Mouse (Mus musculus) urinary bladder, adult 2 months (tissue): ENCODE data around the gene Pip4k2a. TPM values are rescaled to one million over a fixed set of nuclear protein-coding genes. Genes with fewer than 3 reads are reported as not detected.
"Not testable (repeated sequence)": the region's sequence is repeated elsewhere in the genome, so short reads cannot be mapped to it uniquely, and the experiment has no call there.

Source experiments
- DNase-seq: peaks from one replicate; pipeline ENCODE4 v3.0.0; 2022; ENCODE audit warnings: low spot score
- polyA plus RNA-seq: library from polyadenylated mRNA; depleted of rRNA; stranded (reverse); fragments of >200 nt; gene quantifications from 2 replicates; pipeline ENCODE4 v1.2.3, GENCODE M21; 2012

The Pip4k2a gene
- polyA plus RNA-seq, 1 experiment = 16.8 TPM

DNA sequence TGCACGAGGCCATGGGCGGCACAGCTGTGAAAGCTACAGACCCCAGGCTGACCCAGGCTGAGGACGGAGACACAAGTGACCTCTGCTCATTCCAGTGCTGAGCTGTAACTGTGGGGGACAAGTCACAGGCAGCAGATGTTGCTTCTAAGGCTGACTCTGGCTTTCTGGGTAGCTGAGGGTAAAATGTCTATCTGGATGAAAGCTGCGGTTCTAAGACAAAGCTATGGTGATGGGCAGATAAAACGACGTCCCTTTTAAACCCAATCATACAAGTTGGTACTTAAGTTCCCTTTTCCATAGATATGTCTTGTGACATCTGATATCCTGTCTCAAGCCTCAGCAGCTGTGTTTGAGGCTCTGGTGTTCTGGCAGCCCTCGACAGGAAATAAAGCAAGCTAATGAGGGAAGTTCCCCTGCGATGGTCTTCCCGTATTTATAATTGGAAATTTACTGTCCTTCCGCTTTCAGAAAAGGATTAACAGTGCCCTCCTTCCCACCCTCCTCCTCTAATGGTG is 100.1 kb downstream of the Pip4k2a start:
- no peak for DNase-seq

DNA sequence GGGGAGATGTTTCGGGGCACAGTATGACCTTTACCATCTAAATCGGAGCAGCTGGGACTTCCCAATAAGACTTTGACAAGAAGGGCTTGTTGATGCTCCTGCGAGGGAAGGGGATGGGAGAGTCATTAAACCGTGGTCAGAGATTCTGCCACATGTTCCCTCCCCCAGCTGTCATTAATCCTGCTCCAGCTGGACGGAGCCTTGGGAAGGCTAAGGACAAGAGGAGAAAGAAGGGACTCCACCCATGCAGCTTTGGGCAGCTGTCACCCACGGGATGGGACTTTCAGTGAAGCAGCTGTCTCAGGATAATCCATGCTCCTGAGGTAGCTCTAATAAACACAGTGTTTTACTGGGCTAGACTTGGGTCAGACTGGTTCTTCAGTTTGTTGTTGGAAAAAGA is 101.9 kb downstream of the Pip4k2a start:
- no peak for DNase-seq

DNA sequence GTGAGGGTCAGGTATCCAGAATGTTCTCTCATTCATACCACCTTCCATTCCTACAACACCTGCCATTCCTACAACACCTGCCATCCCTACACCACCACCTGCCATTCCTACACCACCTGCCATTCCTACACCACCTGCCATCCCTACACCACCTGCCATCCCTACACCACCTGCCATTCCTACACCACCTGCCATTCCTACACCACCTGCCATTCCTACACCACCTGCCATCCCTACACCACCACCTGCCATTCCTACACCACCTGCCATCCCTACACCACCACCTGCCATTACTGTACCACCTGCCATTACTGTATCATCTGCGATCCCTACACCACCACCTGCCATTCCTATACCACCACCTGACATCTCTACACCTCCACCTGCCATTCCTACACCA is 104.6 kb downstream of the Pip4k2a start:
- DNase-seq = not testable (repeated sequence)

DNA sequence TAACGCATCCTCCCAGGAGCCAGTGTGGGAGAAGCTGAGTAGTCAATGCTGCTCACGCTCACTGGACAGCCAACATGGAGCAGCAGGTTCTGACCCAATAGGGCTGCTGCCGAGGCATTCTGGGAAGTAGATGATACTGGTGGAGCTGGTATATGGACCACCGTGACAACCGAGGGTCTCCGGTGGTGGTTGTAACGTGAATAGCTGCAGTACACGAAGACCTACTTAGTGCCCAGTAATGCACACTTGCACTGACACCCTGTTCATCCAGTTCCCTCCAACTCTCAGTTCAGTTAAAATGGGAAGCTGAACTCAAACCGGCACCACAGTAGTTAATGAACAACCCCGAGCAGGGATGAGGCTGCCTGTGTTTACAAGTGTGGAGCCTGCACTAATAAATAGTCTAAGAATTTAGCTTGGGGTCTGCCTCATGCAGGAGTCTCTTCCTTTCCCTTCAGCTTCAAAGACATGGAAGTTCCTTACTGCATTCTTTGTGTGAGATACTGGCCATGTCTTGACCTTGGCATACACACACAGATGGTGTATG is 105.9 kb downstream of the Pip4k2a start:
- no peak for DNase-seq

DNA sequence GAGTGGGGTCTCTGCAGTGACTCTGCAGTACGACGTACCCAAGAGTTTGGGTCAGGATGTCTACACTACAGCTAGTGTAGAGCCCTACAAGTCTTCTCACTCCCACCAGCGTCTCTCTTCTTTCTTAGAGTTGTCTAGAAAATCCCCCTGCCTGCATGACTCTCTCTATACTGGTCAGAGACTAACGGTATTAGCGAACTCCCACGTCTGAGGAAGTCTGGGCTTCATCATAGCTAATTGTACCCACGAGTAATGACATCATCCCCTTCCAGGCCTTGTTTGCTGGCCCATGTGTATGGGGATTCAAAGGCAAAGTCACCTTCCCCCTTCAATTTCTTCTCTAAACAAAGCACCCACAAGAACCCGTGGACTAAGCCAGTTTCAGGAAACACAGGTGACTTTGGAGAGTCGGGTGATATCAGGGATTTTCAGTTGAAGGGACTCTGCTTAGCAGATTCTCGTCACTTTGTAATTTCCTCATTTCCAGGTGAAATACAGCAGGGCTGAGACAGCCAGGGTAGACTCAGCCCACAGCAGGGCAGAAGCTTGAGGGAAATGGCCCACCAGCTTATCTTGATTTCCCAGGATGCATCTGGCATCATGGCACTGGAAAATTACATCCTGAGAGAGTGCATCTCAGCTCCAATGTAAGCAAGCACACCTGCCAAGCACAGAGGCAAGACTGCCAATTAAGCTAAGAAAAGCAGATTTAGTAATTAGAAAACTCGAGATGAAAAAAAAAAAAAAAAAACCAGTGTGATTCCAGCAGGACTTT is 107.5 kb downstream of the Pip4k2a start:
- no peak for DNase-seq

DNA sequence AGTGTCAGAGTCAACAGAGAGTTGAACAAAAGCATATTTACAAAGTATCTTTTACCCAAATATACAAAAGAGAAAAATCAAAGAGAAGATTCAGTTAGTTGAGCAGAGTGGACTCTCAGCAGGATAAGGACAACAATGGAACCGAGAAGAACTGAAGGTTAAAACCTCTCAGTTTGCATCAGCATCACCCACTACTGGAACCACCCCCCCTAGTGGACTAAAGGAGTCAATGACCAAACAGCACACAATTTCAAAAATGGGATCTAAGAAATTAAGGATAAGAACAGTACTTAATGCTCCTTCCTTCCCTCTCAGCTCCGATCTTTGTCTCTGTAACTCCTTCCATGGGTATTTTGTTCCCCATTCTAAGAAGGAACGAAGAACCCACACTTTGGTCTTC is 113.6 kb downstream of the Pip4k2a start:
- no peak for DNase-seq

- DNase-seq = no peak
Measured at GRCm38 (mm10) chr2:18874626-18875025, 123.3 kb downstream of the Pip4k2a start.

DNA sequence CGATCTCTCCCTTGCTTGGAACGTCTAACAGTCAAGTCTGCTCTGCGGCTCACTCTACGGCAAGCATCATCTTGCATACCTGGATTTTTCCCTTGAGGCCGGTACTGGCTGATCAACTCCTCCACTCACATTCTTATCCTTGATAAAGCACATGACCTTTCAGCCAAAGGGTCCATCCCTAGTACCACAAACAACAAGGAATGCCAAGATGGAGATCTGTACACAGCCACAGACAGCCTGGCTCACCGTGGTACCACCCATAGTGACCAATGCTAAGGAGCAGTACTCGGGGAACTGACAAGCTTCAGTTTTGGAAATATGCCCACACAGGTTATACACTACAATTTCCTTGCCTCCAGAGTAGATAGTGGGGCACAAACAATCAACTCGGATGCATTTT is 123.9 kb downstream of the Pip4k2a start:
- no peak for DNase-seq

DNA sequence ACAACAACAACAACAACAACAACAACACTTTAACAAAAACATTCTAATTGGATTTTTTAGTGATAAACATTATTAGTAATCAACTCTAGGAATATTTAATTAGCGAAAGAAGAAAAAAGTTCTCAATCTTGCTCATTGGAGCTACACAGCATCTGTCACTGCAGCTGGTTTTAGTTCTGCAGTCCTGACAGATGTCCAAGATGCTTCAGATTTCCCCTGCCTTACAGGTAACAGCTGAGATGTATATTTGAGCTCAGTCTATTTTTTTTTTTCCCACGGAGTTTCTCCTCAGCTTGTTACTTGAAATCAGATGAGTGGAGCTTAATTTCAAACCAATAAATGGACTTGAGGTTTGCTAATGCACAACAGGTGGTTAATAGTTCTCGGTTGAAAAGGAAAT is 124.5 kb downstream of the Pip4k2a start:
- DNase-seq = no peak

DNA sequence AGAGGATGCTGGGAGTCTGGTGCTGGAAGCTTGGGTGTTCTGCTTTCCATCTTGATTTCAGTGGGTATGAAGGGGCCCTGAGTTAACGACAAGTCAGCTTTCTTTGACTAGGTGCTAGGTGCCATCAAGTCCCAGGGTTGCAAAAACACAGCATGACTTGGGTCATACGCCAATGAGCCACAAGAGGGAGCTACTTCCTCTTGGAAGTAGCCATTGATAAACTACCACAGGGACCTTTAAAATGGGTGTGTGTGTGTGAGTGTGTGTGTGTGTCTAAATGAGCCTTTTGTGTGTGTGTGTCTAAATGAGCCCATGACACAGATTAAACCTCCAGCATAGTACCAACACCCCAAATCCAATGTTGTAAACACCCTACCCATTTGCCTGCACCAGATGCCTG is 125.1 kb downstream of the Pip4k2a start:
- peak; percentile 31 for DNase-seq

DNA sequence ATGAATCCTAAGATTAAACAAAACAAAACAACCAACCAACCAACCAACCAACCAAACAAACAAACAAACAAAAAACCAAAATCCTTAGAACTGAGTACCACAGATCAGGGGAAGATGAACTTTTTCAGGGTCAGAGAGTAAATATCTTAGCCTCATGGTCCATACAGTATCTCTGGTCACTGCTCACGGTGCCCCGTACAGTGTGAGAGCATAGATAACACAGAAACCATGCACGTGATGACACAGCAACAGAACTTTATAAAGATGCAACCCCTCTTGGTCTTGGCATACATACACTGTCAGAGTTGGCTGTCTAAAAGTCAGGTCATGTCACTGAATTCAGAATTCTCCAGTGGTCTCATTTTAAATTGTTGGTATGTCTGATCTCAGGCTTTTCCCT is 126.8 kb downstream of the Pip4k2a start:
- DNase-seq = no peak

DNA sequence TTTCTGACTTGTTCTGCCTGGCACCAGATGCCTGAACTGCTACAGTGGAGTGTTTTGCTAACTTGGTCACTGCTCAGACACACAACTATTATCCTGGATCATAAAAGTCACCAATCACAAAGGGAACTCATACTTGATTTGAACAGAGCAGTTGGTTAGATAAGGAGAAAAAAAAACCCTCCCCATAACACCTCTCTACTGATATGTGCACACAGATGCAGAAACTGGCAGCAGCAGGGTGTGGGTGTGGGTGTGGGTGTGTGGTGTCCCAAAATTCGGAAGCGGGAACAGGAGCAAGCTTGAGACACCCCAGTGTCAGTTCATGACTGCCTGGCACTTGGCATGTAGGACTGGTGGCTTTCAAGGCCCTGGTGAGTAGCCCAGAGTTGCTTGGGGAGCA is 130.9 kb downstream of the Pip4k2a start:
- no peak for DNase-seq

- DNase-seq = no peak
Measured at GRCm38 (mm10) chr2:18864719-18865118, 133.2 kb downstream of the Pip4k2a start.

GRCm38 (mm10) chr2:18861607-18862158 is 136.2 kb downstream of the Pip4k2a start:
- no peak for DNase-seq

GRCm38 (mm10) chr2:18860686-18861085 is 137.2 kb downstream of the Pip4k2a start:
- no peak for DNase-seq

DNA sequence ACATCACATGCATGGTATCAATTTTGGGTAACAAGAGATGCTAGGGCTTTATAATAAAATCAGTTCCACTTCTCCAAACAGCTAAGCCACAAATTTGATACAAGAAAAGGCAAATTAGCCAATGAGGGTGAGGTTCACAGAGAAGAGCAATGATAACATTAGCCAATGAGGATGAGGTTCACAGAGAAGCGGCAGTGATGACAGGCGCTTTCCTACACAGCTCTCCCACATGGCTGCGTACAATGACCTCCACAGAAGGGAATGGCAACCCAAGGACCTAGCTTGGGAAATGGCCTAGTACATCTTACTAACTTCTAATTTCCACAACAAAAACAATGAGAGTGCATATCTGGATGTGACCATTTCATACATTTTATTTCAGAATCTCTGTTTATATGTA is 140.0 kb downstream of the Pip4k2a start:
- no peak for DNase-seq

GRCm38 (mm10) chr2:18856461-18856860 is 141.5 kb downstream of the Pip4k2a start:
- no peak for DNase-seq

DNA sequence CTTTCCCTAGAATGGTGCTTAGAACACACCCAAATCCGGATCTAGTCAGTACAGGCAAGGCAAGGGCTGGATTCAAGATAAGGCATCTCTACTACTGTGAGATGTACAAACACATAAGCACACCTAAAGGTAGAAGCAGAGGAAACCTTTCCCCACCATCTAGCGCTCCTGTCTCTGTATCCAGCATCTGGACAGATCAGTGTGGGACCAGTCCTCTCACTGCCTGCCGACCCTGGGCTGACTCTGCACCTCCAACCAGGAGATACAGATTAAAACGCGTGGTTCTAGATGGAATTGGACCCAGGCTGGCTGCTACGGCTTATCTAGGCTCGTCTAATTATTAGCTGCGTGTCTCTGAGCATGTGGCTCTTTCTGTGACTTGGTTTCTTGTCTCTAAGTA is 142.7 kb downstream of the Pip4k2a start:
- no peak for DNase-seq

DNA sequence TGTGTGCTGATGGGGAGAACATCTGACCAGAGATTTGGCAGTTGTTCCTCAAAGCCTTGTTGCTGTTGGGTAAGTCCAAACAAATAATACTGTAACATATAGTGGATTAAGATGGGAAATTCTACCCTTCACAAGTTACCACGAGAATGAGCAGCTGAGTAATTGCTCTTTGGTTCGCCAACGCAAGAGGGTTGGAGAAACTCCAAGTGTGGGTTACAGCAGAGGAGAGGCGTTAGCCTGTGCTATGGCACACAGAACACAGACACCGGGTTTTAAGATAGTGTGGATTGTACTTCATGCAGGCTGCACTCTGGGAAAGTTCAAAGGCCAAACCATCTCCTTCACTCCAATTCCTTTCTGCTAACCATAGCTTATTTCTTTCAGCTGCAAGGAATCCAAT is 144.6 kb downstream of the Pip4k2a start:
- no peak for DNase-seq

DNA sequence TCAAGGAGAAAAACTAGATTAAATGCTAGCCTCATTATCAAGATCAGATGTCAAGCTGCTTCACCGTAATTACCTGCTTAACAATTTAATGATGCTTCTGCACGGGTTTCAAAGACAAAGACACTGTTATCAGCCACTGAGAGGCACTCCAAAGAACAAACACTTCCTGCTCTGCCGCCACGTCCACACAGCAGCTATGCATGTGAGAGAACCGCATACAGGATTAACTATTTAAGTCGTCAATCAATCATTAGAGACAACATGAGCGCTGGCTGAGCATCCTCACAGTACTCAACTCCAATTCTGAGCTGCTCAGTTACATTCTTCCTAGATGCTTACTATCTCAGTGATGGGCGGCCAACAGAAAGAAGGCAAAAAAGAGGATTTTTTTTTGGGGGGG is 147.3 kb downstream of the Pip4k2a start:
- no peak for DNase-seq

- no peak for DNase-seq
Measured at GRCm38 (mm10) chr2:18848074-18848629, 149.8 kb downstream of the Pip4k2a start.

DNA sequence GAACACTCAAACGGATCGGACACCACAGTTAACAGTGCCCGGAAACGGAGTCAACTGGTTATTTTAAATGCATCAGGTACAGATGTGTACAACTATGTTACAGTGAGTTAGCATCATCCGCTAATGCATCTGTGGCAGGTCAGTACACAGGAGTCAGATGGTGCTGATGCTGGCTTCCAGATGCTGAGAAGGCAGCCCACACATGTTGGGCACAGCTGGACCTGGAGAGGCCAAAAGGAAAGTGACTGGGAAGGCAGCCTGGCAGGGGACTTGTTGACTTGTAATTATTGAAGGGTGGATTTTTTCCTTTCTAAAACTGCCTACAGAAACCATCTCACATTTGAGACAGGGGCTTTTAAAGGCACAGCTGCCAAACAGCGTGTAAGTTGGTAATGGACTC is 155.4 kb downstream of the Pip4k2a start:
- DNase-seq = no peak

DNA sequence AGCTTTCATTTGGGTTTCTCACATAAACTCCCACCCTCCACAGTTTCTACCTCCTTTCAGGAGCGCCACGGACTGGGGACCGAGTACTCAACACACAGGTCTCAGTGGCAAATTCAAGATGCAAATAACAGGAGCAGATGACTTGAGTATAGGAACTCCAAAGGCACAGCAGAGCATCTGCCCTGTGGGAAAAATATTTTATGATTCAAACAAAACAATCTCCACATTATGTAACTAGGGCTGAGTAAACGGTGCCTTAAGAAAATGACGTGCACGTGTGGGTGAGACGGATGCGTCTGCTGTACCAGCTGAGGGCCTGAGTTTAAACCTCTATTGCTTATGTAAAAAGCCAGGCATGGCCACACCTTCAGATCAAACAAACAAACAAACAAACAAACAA is 156.9 kb downstream of the Pip4k2a start:
- DNase-seq = no peak
